Mouse (Mus musculus): Measurements from ENCODE around the gene Parn.

The Parn gene

GRCm38 (mm10) chr16:13621745-13622507 is 46.0 kb downstream of the Parn start:
- no peak for DNase-seq (ENCODE audit: low spot score)

GRCm38 (mm10) chr16:13620194-13620593 is 47.8 kb downstream of the Parn start:
- DNase-seq (ENCODE audit: low spot score) = no peak

- DNase-seq (ENCODE audit: low spot score) = peak; percentile 73
These were observed 52.7 kb downstream of the Parn start for GRCm38 (mm10) chr16:13615276-13615675.

GRCm38 (mm10) chr16:13612571-13612970 is 55.4 kb downstream of the Parn start:
- no peak for DNase-seq (ENCODE audit: low spot score)

GRCm38 (mm10) chr16:13612058-13612457 is 55.9 kb downstream of the Parn start:
- no peak for DNase-seq (ENCODE audit: low spot score)

- no peak for DNase-seq (ENCODE audit: low spot score)
These were observed 56.6 kb downstream of the Parn start for GRCm38 (mm10) chr16:13611399-13611798.

- DNase-seq (ENCODE audit: low spot score) = no peak
These were observed 57.0 kb downstream of the Parn start for GRCm38 (mm10) chr16:13610951-13611381.

- no peak for DNase-seq (ENCODE audit: low spot score)
These were observed 59.3 kb downstream of the Parn start for GRCm38 (mm10) chr16:13608705-13609085.

- peak; percentile 27 for DNase-seq (ENCODE audit: low spot score)
These were observed 59.8 kb downstream of the Parn start for GRCm38 (mm10) chr16:13607987-13608704.

GRCm38 (mm10) chr16:13602779-13603178 is 65.2 kb downstream of the Parn start:
- DNase-seq (ENCODE audit: low spot score) = no peak

GRCm38 (mm10) chr16:13589049-13589408 is 78.9 kb downstream of the Parn start:
- DNase-seq (ENCODE audit: low spot score) = no peak

GRCm38 (mm10) chr16:13588182-13589048 is 79.6 kb downstream of the Parn start:
- peak; percentile 53 for DNase-seq (ENCODE audit: low spot score)

GRCm38 (mm10) chr16:13585234-13585633 is 82.7 kb downstream of the Parn start:
- no peak for DNase-seq (ENCODE audit: low spot score)

GRCm38 (mm10) chr16:13580784-13581183 is 87.2 kb downstream of the Parn start:
- no peak for DNase-seq (ENCODE audit: low spot score)

- DNase-seq (ENCODE audit: low spot score) = peak; percentile 33
These were observed 88.0 kb downstream of the Parn start for GRCm38 (mm10) chr16:13580016-13580415.

GRCm38 (mm10) chr16:13575306-13575705 is 92.7 kb downstream of the Parn start:
- DNase-seq (ENCODE audit: low spot score) = no peak

- DNase-seq (ENCODE audit: low spot score) = no peak
These were observed 99.7 kb downstream of the Parn start for GRCm38 (mm10) chr16:13568280-13568679.

- no peak for DNase-seq (ENCODE audit: low spot score)
These were observed 100.4 kb downstream of the Parn start for GRCm38 (mm10) chr16:13567614-13568013.

GRCm38 (mm10) chr16:13566351-13566750 is 101.6 kb downstream of the Parn start:
- DNase-seq (ENCODE audit: low spot score) = no peak

GRCm38 (mm10) chr16:13565291-13565690 is 102.7 kb downstream of the Parn start:
- no peak for DNase-seq (ENCODE audit: low spot score)

- no peak for DNase-seq (ENCODE audit: low spot score)
These were observed 110.2 kb downstream of the Parn start for GRCm38 (mm10) chr16:13557784-13558183.

GRCm38 (mm10) chr16:13556954-13557470 is 111.0 kb downstream of the Parn start:
- no peak for DNase-seq (ENCODE audit: low spot score)

Measured in MN1 (cell line).